Mouse (Mus musculus) cerebellum, adult (tissue): ENCODE results near the gene Tesk2.
A peak's percentile ranks its signal among the peaks of the same experiment; 100 is the strongest.

Experiments
- ATAC-seq: cut with Nextera tagmentation; 2 replicates; pipeline ENCODE4 v1.9.2; 2017; ENCODE audit warnings: mild to moderate bottlenecking, moderate library complexity, mixed read lengths; ENCODE audit not compliant: insufficient number of reproducible peaks, low FRiP score, low TSS enrichment

The Tesk2 gene

GRCm38 (mm10) chr4:116710154-116710553 is 10.6 kb upstream of the Tesk2 start:
- no peak for ATAC-seq

GRCm38 (mm10) chr4:116712536-116712935 is 8.2 kb upstream of the Tesk2 start:
- no peak for ATAC-seq

- peak; percentile 56; the same call in 1 of the 2 replicates for ATAC-seq
Observed at GRCm38 (mm10) chr4:116719396-116719795, 1.4 kb upstream of the Tesk2 start.

GRCm38 (mm10) chr4:116721098-116721628 is 415 bp downstream of the Tesk2 start:
- ATAC-seq: peak; percentile 26; the same call in 1 of the 2 replicates

GRCm38 (mm10) chr4:116722230-116722629 is 1.5 kb downstream of the Tesk2 start:
- no peak for ATAC-seq

- ATAC-seq: no peak
Observed at GRCm38 (mm10) chr4:116725444-116725843, 4.7 kb downstream of the Tesk2 start.

GRCm38 (mm10) chr4:116727401-116727800 is 6.7 kb downstream of the Tesk2 start:
- no peak for ATAC-seq

- no peak for ATAC-seq
Observed at GRCm38 (mm10) chr4:116729532-116729931, 8.8 kb downstream of the Tesk2 start.

- no peak for ATAC-seq
Observed at GRCm38 (mm10) chr4:116731077-116731476, 10.3 kb downstream of the Tesk2 start.

GRCm38 (mm10) chr4:116732355-116732754 is 11.6 kb downstream of the Tesk2 start:
- no peak for ATAC-seq

GRCm38 (mm10) chr4:116734996-116735395 is 14.2 kb downstream of the Tesk2 start:
- no peak for ATAC-seq

GRCm38 (mm10) chr4:116738972-116739751 is 18.4 kb downstream of the Tesk2 start:
- ATAC-seq: no peak

GRCm38 (mm10) chr4:116749750-116750149 is 29.0 kb downstream of the Tesk2 start:
- no peak for ATAC-seq

- no peak for ATAC-seq
Observed at GRCm38 (mm10) chr4:116761914-116762313, 41.2 kb downstream of the Tesk2 start.

- no peak for ATAC-seq
Observed at GRCm38 (mm10) chr4:116764001-116764400, 43.3 kb downstream of the Tesk2 start.

GRCm38 (mm10) chr4:116768510-116768909 is 47.8 kb downstream of the Tesk2 start:
- ATAC-seq: no peak

- ATAC-seq: no peak
Observed at GRCm38 (mm10) chr4:116769060-116769459, 48.3 kb downstream of the Tesk2 start.

GRCm38 (mm10) chr4:116776391-116776790 is 55.6 kb downstream of the Tesk2 start:
- ATAC-seq: no peak

- ATAC-seq: no peak
Observed at GRCm38 (mm10) chr4:116777079-116777478, 56.3 kb downstream of the Tesk2 start.

GRCm38 (mm10) chr4:116780541-116780940 is 59.8 kb downstream of the Tesk2 start:
- ATAC-seq: no peak

- ATAC-seq: no peak
Observed at GRCm38 (mm10) chr4:116781366-116781765, 60.6 kb downstream of the Tesk2 start.

GRCm38 (mm10) chr4:116782171-116782570 is 61.4 kb downstream of the Tesk2 start:
- ATAC-seq: no peak
